Mouse (Mus musculus) kidney, embryonic 16.5 days (tissue): ENCODE measurements around the gene Atg14. TPM values are rescaled to one million over a fixed set of nuclear protein-coding genes. Genes with fewer than 3 reads are reported as not detected.
"Not testable (repeated sequence)": the region's sequence is repeated elsewhere in the genome, so short reads cannot be mapped to it uniquely, and the experiment has no call there.

ENCODE experiments used
- ATAC-seq: fragments of 200-750 bp; cut with Nextera tagmentation; 2 replicates; pipeline ENCODE4 v1.8.0; 2017; ENCODE audit warnings: moderate TSS enrichment; ENCODE audit not compliant: low FRiP score, low TSS enrichment
- H3K27ac ChIP-seq: fragments of 300-500 bp; sonication (generic); 2 replicates; pipeline ENCODE4 v1.5.1; 2014; ENCODE audit warnings: low read length
- H3K27me3 ChIP-seq: fragments of 300-500 bp; sonication (generic); 2 replicates; pipeline ENCODE4 v1.6.1; 2014; ENCODE audit warnings: low read length, control low read depth, mixed read lengths; ENCODE audit not compliant: insufficient read depth
- H3K36me3 ChIP-seq: fragments of 300-500 bp; sonication (generic); 2 replicates; pipeline ENCODE4 v1.6.1; 2014; ENCODE audit warnings: low read length, control low read depth, mixed read lengths; ENCODE audit not compliant: insufficient read depth
- H3K4me1 ChIP-seq: fragments of 300-500 bp; sonication (generic); 2 replicates; pipeline ENCODE4 v1.6.1; 2014; ENCODE audit warnings: low read length, control low read depth, mixed read lengths; ENCODE audit not compliant: insufficient read depth
- H3K4me2 ChIP-seq: fragments of 300-500 bp; sonication (generic); replicated peaks from 2 replicates; pipeline ENCODE4 v1.6.1; 2014; ENCODE audit warnings: low read depth, low read length
- H3K4me3 ChIP-seq: fragments of 300-500 bp; sonication (generic); 2 replicates; pipeline ENCODE4 v1.5.1; 2014; ENCODE audit warnings: mild to moderate bottlenecking, low read length
- H3K9ac ChIP-seq: fragments of 300-500 bp; sonication (generic); replicated peaks from 2 replicates; pipeline ENCODE4 v1.6.1; 2014; ENCODE audit warnings: low read length
- H3K9me3 ChIP-seq: fragments of 300-500 bp; sonication (generic); 2 replicates; pipeline ENCODE4 v1.6.1; 2016; ENCODE audit warnings: low read length, control low read depth
- WGBS: fragments of 180-500 bp; shearing (Covaris S2); extraction: QIAGEN DNeasy Blood & Tissue Kit; methylation state at CpG from one replicate; pipeline ENCODE4 v1.1.7; 2014; 5-methylcytosine and 5-hydroxymethylcytosine counted together
- polyA plus RNA-seq: library from polyadenylated mRNA; unstranded; fragments of >200 nt; fragmentation: Nextera tagmentation; extraction: Ambion mirVana; gene quantifications from 2 replicates; pipeline ENCODE4 v1.2.1, GENCODE M21; 2015

Atg14 gene
- polyA plus RNA-seq, 1 experiment from 2014 or later, result 17.8 TPM

GRCm38 (mm10) chr14:47529592-47529991, 40.9 kb downstream of the Atg14 start:
- not testable (repeated sequence) for H3K9ac ChIP-seq, H3K4me3 ChIP-seq, H3K4me2 ChIP-seq, ATAC-seq, H3K27me3 ChIP-seq, H3K36me3 ChIP-seq, H3K4me1 ChIP-seq, H3K9me3 ChIP-seq, H3K27ac ChIP-seq
- 94% methylated on average over 11 of the region's 12 CpGs for WGBS

- 35% methylated on average over 8 of the region's 8 CpGs for WGBS
- Histone ChIP-seq H3K4me3 (no peak overlapping the region), H3K9ac (no peak overlapping the region), H3K36me3 (no peaks in the 10 kb centered on the region), H3K9me3 (no peaks in the 10 kb centered on the region), H3K4me1 (peaks cover 9% of the 10 kb centered on the region), H3K27me3 (no peaks in the 10 kb centered on the region), H3K27ac (no peak overlapping the region), H3K4me2 (no peak overlapping the region)
- ATAC-seq, result no peak
Observed at GRCm38 (mm10) chr14:47529019-47529418, 41.4 kb downstream of the Atg14 start.

- Histone ChIP-seq H3K36me3 (no peaks in the 10 kb centered on the region), H3K4me1 (peaks cover 3% of the 10 kb centered on the region), H3K9ac (no peak overlapping the region), H3K27ac (no peak overlapping the region), H3K4me3 (no peak overlapping the region), H3K4me2 (no peak overlapping the region), H3K9me3 (no peaks in the 10 kb centered on the region), H3K27me3 (no peaks in the 10 kb centered on the region)
- WGBS, result 91% methylated on average over 3 of the region's 3 CpGs
- no peak for ATAC-seq
Observed at GRCm38 (mm10) chr14:47528293-47528692, 42.2 kb downstream of the Atg14 start.

GRCm38 (mm10) chr14:47527833-47528232, 42.6 kb downstream of the Atg14 start:
- WGBS, result 87% methylated on average over 2 of the region's 2 CpGs
- H3K9ac ChIP-seq, result no peak overlapping the region
- H3K27ac ChIP-seq, result no peak overlapping the region
- no peaks in the 10 kb centered on the region for H3K4me1 ChIP-seq
- H3K36me3 ChIP-seq, result no peaks in the 10 kb centered on the region
- ATAC-seq, result no peak
- no peak overlapping the region for H3K4me3 ChIP-seq
- no peak overlapping the region for H3K4me2 ChIP-seq
- no peaks in the 10 kb centered on the region for H3K27me3 ChIP-seq
- H3K9me3 ChIP-seq, result no peaks in the 10 kb centered on the region

- no peak for ATAC-seq
Observed at GRCm38 (mm10) chr14:47525861-47526260, 44.6 kb downstream of the Atg14 start.

GRCm38 (mm10) chr14:47525374-47525773, 45.1 kb downstream of the Atg14 start:
- WGBS, result 72% methylated on average over 8 of the region's 8 CpGs
- no peak overlapping the region for H3K27ac ChIP-seq
- H3K27me3 ChIP-seq, result no peaks in the 10 kb centered on the region
- no peaks in the 10 kb centered on the region for H3K36me3 ChIP-seq
- H3K9ac ChIP-seq, result no peak overlapping the region
- no peak for ATAC-seq
- H3K4me2 ChIP-seq, result no peak overlapping the region
- no peaks in the 10 kb centered on the region for H3K4me1 ChIP-seq
- no peaks in the 10 kb centered on the region for H3K9me3 ChIP-seq
- no peak overlapping the region for H3K4me3 ChIP-seq

More at GRCm38 (mm10) chr14:47525861-47526260, 44.6 kb downstream of the Atg14 start:
- H3K27ac ChIP-seq, result no peak overlapping the region
- H3K4me1 ChIP-seq, result no peaks in the 10 kb centered on the region
- no peaks in the 10 kb centered on the region for H3K36me3 ChIP-seq
- no peak overlapping the region for H3K9ac ChIP-seq
- no peak overlapping the region for H3K4me3 ChIP-seq
- no peaks in the 10 kb centered on the region for H3K9me3 ChIP-seq
- no peak overlapping the region for H3K4me2 ChIP-seq
- 93% methylated on average over 5 of the region's 5 CpGs for WGBS
- H3K27me3 ChIP-seq, result no peaks in the 10 kb centered on the region

GRCm38 (mm10) chr14:47522301-47522700, 48.1 kb downstream of the Atg14 start:
- no peaks in the 10 kb centered on the region for H3K36me3 ChIP-seq
- no peaks in the 10 kb centered on the region for H3K4me1 ChIP-seq
- no peak overlapping the region for H3K4me2 ChIP-seq
- no peaks in the 10 kb centered on the region for H3K27me3 ChIP-seq
- H3K4me3 ChIP-seq, result no peak overlapping the region
- no peak overlapping the region for H3K27ac ChIP-seq
- 85% methylated on average over 7 of the region's 7 CpGs for WGBS
- no peak overlapping the region for H3K9ac ChIP-seq
- ATAC-seq, result no peak
- H3K9me3 ChIP-seq, result no peaks in the 10 kb centered on the region

- H3K36me3 ChIP-seq, result no peaks in the 10 kb centered on the region
- WGBS, result 91% methylated on average over 1 of the region's 1 CpGs
- H3K4me1 ChIP-seq, result no peaks in the 10 kb centered on the region
- no peak overlapping the region for H3K4me3 ChIP-seq
- H3K4me2 ChIP-seq, result no peak overlapping the region
- no peak for ATAC-seq
- H3K27me3 ChIP-seq, result no peaks in the 10 kb centered on the region
- no peak overlapping the region for H3K9ac ChIP-seq
- H3K9me3 ChIP-seq, result no peaks in the 10 kb centered on the region
- H3K27ac ChIP-seq, result no peak overlapping the region
Observed at GRCm38 (mm10) chr14:47521609-47522008, 48.8 kb downstream of the Atg14 start.

GRCm38 (mm10) chr14:47520751-47521449, 49.5 kb downstream of the Atg14 start:
- H3K27ac ChIP-seq, result no peak overlapping the region
- ATAC-seq, result no peak
- WGBS, result 83% methylated on average over 13 of the region's 13 CpGs

GRCm38 (mm10) chr14:47518619-47519018, 51.8 kb downstream of the Atg14 start:
- Histone ChIP-seq H3K9ac (no peak overlapping the region), H3K27ac (no peak overlapping the region), H3K27me3 (no peaks in the 10 kb centered on the region), H3K4me1 (peaks cover 11% of the 10 kb centered on the region; the same call in 1 of the 2 replicates), H3K9me3 (no peaks in the 10 kb centered on the region), H3K4me2 (no peak overlapping the region), H3K36me3 (no peaks in the 10 kb centered on the region), H3K4me3 (no peak overlapping the region)
- ATAC-seq, result no peak
- 86% methylated on average over 6 of the region's 6 CpGs for WGBS

More at GRCm38 (mm10) chr14:47520751-47521449, 49.5 kb downstream of the Atg14 start:
- H3K9me3 ChIP-seq, result no peaks in the 10 kb centered on the region
- no peak overlapping the region for H3K4me3 ChIP-seq
- no peaks in the 10 kb centered on the region for H3K27me3 ChIP-seq
- H3K36me3 ChIP-seq, result no peaks in the 10 kb centered on the region
- no peak overlapping the region for H3K9ac ChIP-seq
- H3K4me2 ChIP-seq, result no peak overlapping the region
- no peaks in the 10 kb centered on the region for H3K4me1 ChIP-seq
